Mouse (Mus musculus): ENCODE measurements around the gene Ndufa13.
A peak's percentile ranks its signal among the peaks of the same experiment; 100 is the strongest.

Ndufa13 gene

DNA sequence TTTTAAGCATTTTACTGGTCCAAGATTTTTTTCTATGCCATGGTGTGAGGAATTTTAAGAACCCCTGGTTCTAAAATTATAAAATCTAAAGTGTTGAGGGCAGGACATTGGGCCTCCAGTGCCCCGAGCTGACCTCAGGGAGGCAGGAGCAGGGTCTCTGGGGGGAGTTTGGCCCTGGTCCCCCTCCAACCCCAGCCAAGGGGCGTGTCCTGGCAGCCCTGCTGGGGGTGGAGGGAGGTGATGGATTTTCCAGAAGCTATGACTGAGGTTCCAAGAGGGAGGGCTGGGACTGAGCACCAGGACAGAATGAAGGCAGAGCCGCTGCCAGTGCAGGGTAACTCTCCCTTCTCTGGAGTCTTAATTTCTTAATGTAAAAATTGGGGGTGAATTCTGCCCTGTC lies 24.4 kb downstream of the Ndufa13 start:
- DNase-seq, result no peak

GRCm38 (mm10) chr8:69877396-69877795 lies 25.0 kb downstream of the Ndufa13 start:
- DNase-seq, result no peak

GRCm38 (mm10) chr8:69876967-69877366 lies 25.4 kb downstream of the Ndufa13 start:
- DNase-seq, result no peak

GRCm38 (mm10) chr8:69876097-69876496 lies 26.3 kb downstream of the Ndufa13 start:
- no peak for DNase-seq

DNA sequence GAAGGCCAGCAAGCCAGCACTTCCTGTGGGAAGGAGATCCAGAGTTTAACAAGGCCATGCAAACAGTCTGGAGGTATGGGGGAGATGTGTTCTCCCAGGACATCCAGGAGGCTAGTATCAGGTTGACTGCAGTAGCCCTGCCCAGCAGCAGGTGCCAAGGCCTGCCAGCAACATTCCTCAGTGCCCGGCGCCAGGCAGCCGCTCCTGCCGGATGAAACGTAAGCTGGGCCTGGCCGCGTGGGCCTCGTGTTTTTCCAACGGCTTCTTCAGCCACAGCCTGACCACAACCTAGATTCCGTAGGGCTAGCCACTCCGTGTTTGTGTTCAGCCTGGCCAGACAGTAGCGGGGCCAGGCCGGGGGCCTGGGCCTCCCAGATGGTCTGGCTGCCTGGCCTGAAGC lies 27.7 kb downstream of the Ndufa13 start:
- no peak for DNase-seq

DNA sequence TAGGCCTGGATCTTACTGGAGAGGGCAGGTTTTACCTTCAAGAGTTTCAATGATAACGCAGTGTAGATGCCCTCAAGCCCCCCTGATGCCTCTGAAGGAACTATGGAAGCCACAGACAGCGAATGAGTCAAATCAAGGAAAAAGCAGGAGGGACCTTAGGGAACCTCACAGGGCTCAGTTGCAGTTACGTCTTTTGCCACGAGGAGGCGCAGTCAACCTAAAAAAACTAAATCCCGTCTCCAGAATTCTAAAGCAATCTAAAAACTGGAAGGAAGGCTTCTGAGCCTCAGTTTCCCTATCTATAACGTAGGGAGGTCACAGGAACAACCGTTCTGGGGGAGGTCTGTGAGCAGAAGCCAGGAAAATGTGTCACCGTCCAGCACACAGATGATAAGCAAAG lies 28.2 kb downstream of the Ndufa13 start:
- DNase-seq, result peak in 1 of 2 experiments; percentile 69

- DNase-seq, result no peak
Measured at GRCm38 (mm10) chr8:69870907-69871306, 31.5 kb downstream of the Ndufa13 start.

GRCm38 (mm10) chr8:69870003-69870765 lies 32.2 kb downstream of the Ndufa13 start:
- DNase-seq, result no peak

DNA sequence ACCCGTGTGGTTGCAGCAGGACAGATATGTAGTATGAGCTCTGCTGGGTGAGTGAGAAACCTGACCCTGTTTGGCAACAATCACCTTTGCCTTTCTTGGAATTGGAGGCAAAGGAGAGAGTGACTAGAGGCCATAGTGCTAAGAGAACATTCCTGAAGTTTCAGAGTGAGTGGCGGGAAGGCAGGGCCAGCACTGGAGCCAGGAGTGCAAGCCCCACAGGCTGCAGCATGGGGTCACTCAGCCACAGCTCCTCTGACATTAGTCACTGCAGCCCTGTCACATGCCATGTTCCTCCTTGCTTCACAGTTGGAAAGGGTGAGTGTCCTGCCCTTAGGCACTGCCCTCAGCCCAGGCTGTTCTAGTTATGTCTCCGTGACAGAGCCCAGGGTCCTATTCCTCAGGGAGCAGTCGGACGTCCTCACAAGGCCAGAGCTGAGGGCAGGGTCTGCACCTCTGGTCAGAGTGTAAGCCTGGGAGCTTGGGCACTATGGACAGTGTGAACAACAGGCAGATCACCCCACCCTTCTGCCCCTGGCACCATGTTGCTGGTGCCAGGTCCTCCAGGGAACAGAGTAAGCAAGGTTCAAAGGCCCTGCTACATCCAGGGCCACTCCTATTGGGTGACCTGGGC lies 34.5 kb downstream of the Ndufa13 start:
- DNase-seq, result no peak

DNA sequence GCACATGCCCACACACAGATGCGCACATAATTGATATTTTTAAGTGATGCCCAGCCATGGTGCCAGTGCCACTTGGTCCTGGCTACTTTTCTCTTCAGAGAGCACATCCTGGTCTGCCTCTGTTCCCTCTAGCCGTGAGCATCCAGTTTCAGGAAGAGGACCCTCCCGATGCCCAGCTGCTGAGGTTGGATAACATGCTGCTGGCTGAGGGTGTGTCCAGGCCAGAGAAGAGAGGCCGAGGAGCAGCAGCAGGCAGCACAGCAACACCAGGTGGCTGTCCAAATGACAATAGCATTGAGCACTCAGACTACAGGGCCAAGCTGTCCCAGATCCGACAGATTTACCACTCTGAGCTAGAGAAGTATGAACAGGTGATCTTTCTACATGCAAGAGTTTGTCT lies 38.2 kb downstream of the Ndufa13 start:
- no peak for DNase-seq

- DNase-seq, result no peak
Measured at GRCm38 (mm10) chr8:69863387-69864020, 38.9 kb downstream of the Ndufa13 start.

DNA sequence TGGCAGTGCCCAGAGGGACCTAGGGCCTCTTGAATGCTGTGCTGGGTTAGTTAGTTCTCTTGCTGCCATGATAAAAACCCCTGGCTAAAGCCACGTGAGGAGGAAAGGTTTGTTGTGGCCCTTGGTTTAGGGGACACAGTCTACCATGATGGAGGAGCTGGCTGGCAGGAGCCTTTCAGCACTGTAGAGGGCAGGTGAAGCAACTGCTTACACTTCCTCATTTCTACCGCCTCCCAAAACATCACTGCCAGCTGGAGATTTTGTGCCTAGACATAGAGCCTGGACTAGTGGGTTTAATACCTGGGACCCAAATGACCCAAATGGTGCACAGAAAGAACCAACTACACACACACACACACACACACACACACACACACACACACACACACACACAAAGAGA lies 41.1 kb downstream of the Ndufa13 start:
- DNase-seq, result no peak

- no peak for DNase-seq
Measured at GRCm38 (mm10) chr8:69860807-69861206, 41.6 kb downstream of the Ndufa13 start.

DNA sequence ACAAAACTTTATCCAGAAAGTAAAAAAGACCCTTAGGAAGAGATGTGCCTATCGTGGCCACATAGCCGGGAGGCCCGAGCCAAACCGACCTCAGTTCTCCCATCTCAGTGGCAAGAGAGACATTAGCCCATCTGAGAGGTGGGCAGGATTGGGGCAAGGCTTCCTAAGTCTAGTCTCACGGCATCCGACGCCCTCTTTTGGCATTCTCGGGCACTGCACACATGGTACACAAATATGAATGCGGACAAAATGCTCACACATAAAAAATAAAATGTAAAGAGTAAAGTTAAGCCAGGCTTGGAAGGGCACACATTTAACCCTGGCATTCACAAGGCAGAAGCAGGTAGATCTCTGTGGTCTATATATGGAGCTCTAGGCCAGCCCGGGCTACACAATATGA lies 48.5 kb downstream of the Ndufa13 start:
- no peak for DNase-seq

GRCm38 (mm10) chr8:69850926-69851506 lies 51.3 kb downstream of the Ndufa13 start:
- DNase-seq, result no peak

DNA sequence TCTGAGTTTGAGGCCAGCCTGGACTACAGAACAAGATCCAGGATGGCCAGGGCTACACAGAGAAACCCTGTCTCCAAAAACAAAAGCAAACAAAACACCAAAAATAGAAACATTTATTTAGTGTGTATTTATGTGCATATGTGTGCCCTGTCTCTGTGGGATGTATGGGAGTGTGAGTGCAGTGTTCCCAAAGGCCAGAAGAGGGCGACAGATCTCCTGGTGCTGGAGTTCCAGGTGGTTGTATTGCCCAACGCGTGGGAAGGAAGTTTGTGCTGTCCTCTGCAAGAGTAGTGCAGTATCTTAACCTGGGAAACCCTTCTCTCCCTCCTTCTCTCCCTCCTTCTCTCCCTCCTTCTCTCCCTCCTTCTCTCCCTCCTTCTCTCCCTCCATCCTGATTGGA lies 52.5 kb downstream of the Ndufa13 start:
- no peak for DNase-seq

GRCm38 (mm10) chr8:69848951-69849350 lies 53.4 kb downstream of the Ndufa13 start:
- DNase-seq, result no peak

DNA sequence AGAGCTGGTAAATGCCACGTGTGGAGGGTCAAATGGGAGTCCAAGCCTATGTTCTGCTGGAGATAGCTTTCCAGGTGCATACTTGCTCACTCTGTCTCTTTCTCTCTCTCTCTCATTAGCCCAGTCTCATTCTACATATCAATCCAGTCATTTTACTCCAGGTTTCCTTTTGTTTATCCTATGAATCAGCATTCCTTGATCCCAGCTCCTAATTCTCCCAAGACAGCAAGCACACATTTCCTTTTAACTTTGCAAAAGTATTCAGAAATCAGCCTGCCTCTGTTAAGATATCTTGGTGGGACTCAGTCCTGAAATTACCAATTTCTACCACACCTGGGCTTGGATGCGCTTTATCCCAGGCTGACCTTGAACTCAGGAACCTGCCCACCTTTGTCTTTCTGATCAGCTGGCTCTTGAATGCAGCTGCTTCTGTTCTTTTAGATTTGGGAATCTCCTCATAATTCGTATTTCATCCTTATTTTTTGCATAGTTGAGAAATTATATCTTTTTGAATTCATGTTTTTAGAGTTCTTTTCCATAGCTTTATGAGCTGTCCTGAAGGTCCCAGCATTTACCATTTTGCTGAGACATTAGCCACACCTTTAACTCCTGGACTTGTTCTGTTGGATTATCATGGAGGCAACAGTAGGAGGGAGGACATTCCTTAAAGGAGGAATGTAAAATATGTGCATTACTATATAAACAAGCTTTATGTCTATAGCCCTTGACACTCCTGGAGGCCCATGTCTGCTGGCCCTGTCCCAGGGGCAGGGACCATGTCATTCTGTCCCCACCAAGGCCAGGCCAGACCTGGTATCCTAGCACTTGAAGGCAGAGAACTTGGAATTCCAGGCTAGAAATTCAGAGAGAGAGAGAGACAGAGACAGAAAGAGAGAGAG lies 54.9 kb downstream of the Ndufa13 start:
- no peak for DNase-seq
